In genomic region chr15:97760006-97760405, GRCm38 (mm10) we compare ENCODE assay signal across 11 mouse cellular contexts. TPM values are rescaled to one million over a fixed set of nuclear protein-coding genes. Genes with fewer than 3 reads are reported as not detected.
DNase-seq lines count a peak whose midpoint lies in the region; ATAC-seq lines count a peak whose summit lies in the region.
"Had no signal": no experiment of that assay in that cellular context is flagged by ENCODE, and none has a peak within 500 bp of the region (broad histone marks: within the 10 kb centered on the region; RNA-seq: fewer than 3 reads in every experiment).

No protein-coding gene starts in this region.

- peak; percentile 21; the same call in 1 of the 2 replicates for ATAC-seq in cerebellum, adult (ENCODE audit: insufficient number of reproducible peaks, low FRiP score, low TSS enrichment)
- ATAC-seq: liver, postnatal 0 days had no signal

- intact Hi-C loops in left cerebral cortex, postnatal 25 days (cut with DNase I), result no loop called here

- peak; percentile 58 to 60 for DNase-seq in frontal cortex, postnatal 10 days (ENCODE audit: low spot score in 2 of 2)
- DNase-seq in frontal cortex, postnatal 14 days (ENCODE audit: low spot score in 2 of 2), result no peak
- DNase-seq in frontal cortex, postnatal 36 days (ENCODE audit: low spot score in 2 of 2), result peak; percentile 53 to 59
- peak; percentile 49 to 58 for DNase-seq in left cerebral cortex, postnatal 25 days (ENCODE audit: low spot score in 2 of 2)
- DNase-seq in liver, result no peak
- no peak for DNase-seq in adrenal gland, adult 2 months
- DNase-seq in lung, adult 18-20 months, result no peak
- DNase-seq: liver, postnatal 0 days had no signal

RNA-seq across cellular contexts. Expression of gene Rapgef3, which starts 7.8 kb away (rescaled TPM):
- total RNA-seq in left cerebral cortex, postnatal 25 days (2021), result 10 to 100 TPM; 33.1 to 35.1 TPM
- 10 to 100 TPM; 13.4 to 18.6 TPM for total RNA-seq in adrenal gland, adult 2 months (2021)
- polyA plus RNA-seq in adrenal gland, adult 2 months (2012; rRNA removed), result 44.5 and 52.6 TPM in 2 replicates

RNA-seq across cellular contexts. Expression of gene Slc48a1, which starts 18.3 kb away (rescaled TPM):
- total RNA-seq in left cerebral cortex, postnatal 25 days (2021), result 100 to 1,000 TPM; 181 to 190 TPM
- 100 to 1,000 TPM; 116 to 158 TPM for total RNA-seq in adrenal gland, adult 2 months (2021)
- polyA plus RNA-seq in adrenal gland, adult 2 months (2012; rRNA removed), result 204 and 217 TPM in 2 replicates

RNA-seq across cellular contexts. Expression of gene Endou, which starts 28.9 kb away (rescaled TPM):
- 1 to 10 TPM; 2.3 to 2.7 TPM for total RNA-seq in left cerebral cortex, postnatal 25 days (2021)
- total RNA-seq in adrenal gland, adult 2 months (2021), result under 1 TPM; 0.35 to 0.66 TPM
- 0.38 and 0.66 TPM in 2 replicates for polyA plus RNA-seq in adrenal gland, adult 2 months (2012; rRNA removed)
- polyA plus RNA-seq: G1E; neural tube, embryonic 14.5 days had no signal

RNA-seq across cellular contexts. Expression of gene Rpap3, which starts 54.4 kb away (rescaled TPM):
- total RNA-seq in left cerebral cortex, postnatal 25 days (2021), result 10 to 100 TPM; 26.3 to 28.3 TPM
- total RNA-seq in adrenal gland, adult 2 months (2021), result 10 to 100 TPM; 14.6 to 22.9 TPM
- polyA plus RNA-seq in adrenal gland, adult 2 months (2012; rRNA removed), result 1.1 and 1.2 TPM in 2 replicates

Comparison
In these comparisons a context has a peak if more than half of its experiments do, and no peak if none do; other contexts are left out.
1. DNase-seq: peak in frontal cortex, postnatal 10 days (2 of 2), frontal cortex, postnatal 36 days (2 of 2) and left cerebral cortex, postnatal 25 days (2 of 2); none in frontal cortex, postnatal 14 days (0 of 2), liver (single experiment), adrenal gland, adult 2 months (single experiment) and lung, adult 18-20 months (0 of 2).